In genomic region chr4:124699791-124700190, GRCm38 (mm10) we compare ENCODE assay signal across 8 mouse cellular contexts. TPM values are rescaled to one million over a fixed set of nuclear protein-coding genes. Genes with fewer than 3 reads are reported as not detected.
DNase-seq lines count a peak whose midpoint lies in the region; ATAC-seq and TF ChIP-seq lines count a peak whose summit lies in the region.

No protein-coding gene starts in this region.

- H3K9me3 ChIP-seq in limb, embryonic 12.5 days, result no peaks in the 10 kb centered on the region
- H3K9me3 ChIP-seq in stomach, embryonic 14.5 days (ENCODE audit: control insufficient read depth, low read depth, low read length), result no peaks in the 10 kb centered on the region

- TF ChIP-seq CTCF in testis, adult 2 months (IDR thresholded peaks at IDR 0.05; ENCODE audit: control insufficient read depth, insufficient read depth, insufficient replicate concordance, low read depth, low read length), result no peak

- peaks cover 20% of the 10 kb centered on the region for H3K4me1 ChIP-seq in testis, adult 2 months (ENCODE audit: control insufficient read depth, insufficient read depth, low read length)
- peaks cover 56% of the 10 kb centered on the region for H3K4me1 ChIP-seq in limb, embryonic 12.5 days (replicated peaks)
- H3K4me1 ChIP-seq in stomach, embryonic 14.5 days (ENCODE audit: control insufficient read depth, insufficient read depth, low read length), result peaks cover 30% of the 10 kb centered on the region

- DNase-seq in testis, postnatal 14 days (ENCODE audit: low spot score), result no peak
- DNase-seq in gastrocnemius, adult 8-10 months (ENCODE audit: low spot score in 2 of 2), result peak; percentile 59 to 73
- DNase-seq in spleen, adult 12 weeks (ENCODE audit: low spot score), result no peak
- DNase-seq in testis, postnatal 10 days (ENCODE audit: low spot score), result no peak
- no peak for DNase-seq in frontal cortex, adult 2 months (ENCODE audit: extremely low spot score in 1 of 2, low spot score in 1 of 2)

- H3K9ac ChIP-seq in limb, embryonic 12.5 days (replicated peaks), result peak overlapping the region; percentile 95; the same call in 1 of the 2 replicates
- peak overlapping the region; percentile 85; the same call in 1 of the 2 replicates for H3K9ac ChIP-seq in stomach, embryonic 14.5 days (replicated peaks; ENCODE audit: low read depth, low read length)

- H3K4me3 ChIP-seq in testis, adult 2 months (ENCODE audit: control insufficient read depth, low read depth, low read length), result peak overlapping the region; percentile 69
- peak overlapping the region; percentile 97 for H3K4me3 ChIP-seq in limb, embryonic 12.5 days (replicated peaks)
- H3K4me3 ChIP-seq in stomach, embryonic 14.5 days (ENCODE audit: low read depth, low read length), result peak overlapping the region; percentile 84

- no peak for ATAC-seq in limb, embryonic 12.5 days (ENCODE audit: insufficient number of reproducible peaks, insufficient read depth, low FRiP score, low TSS enrichment, low read depth)
- no peak for ATAC-seq in stomach, embryonic 14.5 days (ENCODE audit: insufficient number of reproducible peaks, insufficient read depth, low FRiP score, low read depth)

- peak overlapping the region; percentile 84 for H3K4me2 ChIP-seq in limb, embryonic 12.5 days
- H3K4me2 ChIP-seq in stomach, embryonic 14.5 days (replicated peaks; ENCODE audit: low read depth, low read length), result peak overlapping the region; percentile 74

- WGBS in limb, embryonic 12.5 days, result 3% methylated on average over 6 of the region's 6 CpGs
- WGBS in stomach, embryonic 14.5 days, result 25% methylated on average over 6 of the region's 6 CpGs

- peak overlapping the region; percentile 73 for H3K27ac ChIP-seq in testis, adult 2 months (ENCODE audit: control insufficient read depth, insufficient read depth, low read depth, low read length)
- peak overlapping the region; percentile 97 for H3K27ac ChIP-seq in limb, embryonic 12.5 days
- H3K27ac ChIP-seq in stomach, embryonic 14.5 days (ENCODE audit: low read length), result peak overlapping the region; percentile 94

- H3K36me3 ChIP-seq in testis, adult 2 months (ENCODE audit: control insufficient read depth, insufficient read depth, low read length), result no peaks in the 10 kb centered on the region
- H3K36me3 ChIP-seq in limb, embryonic 12.5 days, result no peaks in the 10 kb centered on the region
- no peaks in the 10 kb centered on the region for H3K36me3 ChIP-seq in stomach, embryonic 14.5 days (ENCODE audit: control insufficient read depth, insufficient read depth, low read length)

- no peaks in the 10 kb centered on the region for H3K27me3 ChIP-seq in testis, adult 2 months (ENCODE audit: control insufficient read depth, insufficient read depth, low read length)
- peaks cover 5% of the 10 kb centered on the region for H3K27me3 ChIP-seq in limb, embryonic 12.5 days
- H3K27me3 ChIP-seq in stomach, embryonic 14.5 days (ENCODE audit: control insufficient read depth, insufficient read depth, low read length), result no peaks in the 10 kb centered on the region

- TF ChIP-seq POLR2A in testis, adult 2 months (IDR thresholded peaks at IDR 0.05; ENCODE audit: control insufficient read depth, low read depth, low read length), result no peak

RNA-seq across cellular contexts. Expression of gene Fhl3, which starts 0.7 kb away (rescaled TPM):
- polyA plus RNA-seq in testis, adult 2 months (2012; rRNA removed), result 1.2 and 1.6 TPM in 2 replicates
- total RNA-seq in gastrocnemius, adult 8-10 months (2022), result 100 to 1,000 TPM; 240 to 437 (median 328) TPM
- 7.3 and 10.9 TPM in 2 replicates for polyA plus RNA-seq in limb, embryonic 12.5 days (2016; fragmentation: Nextera tagmentation; extraction: Ambion mirVana)
- polyA plus RNA-seq in stomach, embryonic 14.5 days (2014; fragmentation: Nextera tagmentation; extraction: Ambion mirVana), result 19.5 and 20.4 TPM in 2 replicates
- polyA plus RNA-seq in frontal cortex, adult 2 months (2012; rRNA removed), result 2.0 and 2.2 TPM in 2 replicates

RNA-seq across cellular contexts. Expression of gene Utp11, which starts 6.4 kb away (rescaled TPM):
- 4.3 and 4.8 TPM in 2 replicates for polyA plus RNA-seq in testis, adult 2 months (2012; rRNA removed)
- 10 to 100 TPM; 14.0 to 20.8 (median 18.7) TPM for total RNA-seq in gastrocnemius, adult 8-10 months (2022)
- polyA plus RNA-seq in limb, embryonic 12.5 days (2016; fragmentation: Nextera tagmentation; extraction: Ambion mirVana), result 82.6 and 86.4 TPM in 2 replicates
- polyA plus RNA-seq in stomach, embryonic 14.5 days (2014; fragmentation: Nextera tagmentation; extraction: Ambion mirVana), result 73.9 and 74.2 TPM in 2 replicates
- 19.0 and 20.7 TPM in 2 replicates for polyA plus RNA-seq in frontal cortex, adult 2 months (2012; rRNA removed)

RNA-seq across cellular contexts. Expression of gene Sf3a3, which starts 14.8 kb away (rescaled TPM):
- 24.2 and 24.7 TPM in 2 replicates for polyA plus RNA-seq in testis, adult 2 months (2012; rRNA removed)
- 10 to 100 TPM in 2 of 4 experiments, 1 to 10 TPM in 2; 9.5 to 12.8 (median 10.2) TPM for total RNA-seq in gastrocnemius, adult 8-10 months (2022)
- 221 and 223 TPM in 2 replicates for polyA plus RNA-seq in limb, embryonic 12.5 days (2016; fragmentation: Nextera tagmentation; extraction: Ambion mirVana)
- 145 and 150 TPM in 2 replicates for polyA plus RNA-seq in stomach, embryonic 14.5 days (2014; fragmentation: Nextera tagmentation; extraction: Ambion mirVana)
- polyA plus RNA-seq in frontal cortex, adult 2 months (2012; rRNA removed), result 35.5 and 40.4 TPM in 2 replicates

RNA-seq across cellular contexts. Expression of gene Inpp5b, which starts 41.9 kb away (rescaled TPM):
- 19.3 and 26.9 TPM in 2 replicates for polyA plus RNA-seq in testis, adult 2 months (2012; rRNA removed)
- total RNA-seq in gastrocnemius, adult 8-10 months (2022), result 10 to 100 TPM in 1 of 4 experiments, 1 to 10 TPM in 3; 6.0 to 10.8 (median 6.3) TPM
- polyA plus RNA-seq in limb, embryonic 12.5 days (2016; fragmentation: Nextera tagmentation; extraction: Ambion mirVana), result 23.8 and 25.0 TPM in 2 replicates
- polyA plus RNA-seq in stomach, embryonic 14.5 days (2014; fragmentation: Nextera tagmentation; extraction: Ambion mirVana), result 27.4 and 31.1 TPM in 2 replicates
- polyA plus RNA-seq in frontal cortex, adult 2 months (2012; rRNA removed), result 58.0 and 71.4 TPM in 2 replicates

RNA-seq across cellular contexts. Expression of gene Pou3f1, which starts 43.2 kb away (rescaled TPM):
- 0.22 and 0.32 TPM in 2 replicates for polyA plus RNA-seq in testis, adult 2 months (2012; rRNA removed)
- under 1 TPM; 0.19 to 0.34 (median 0.28) TPM for total RNA-seq in gastrocnemius, adult 8-10 months (2022)
- polyA plus RNA-seq in limb, embryonic 12.5 days (2016; fragmentation: Nextera tagmentation; extraction: Ambion mirVana), result 1.0 and 1.2 TPM in 2 replicates
- polyA plus RNA-seq in stomach, embryonic 14.5 days (2014; fragmentation: Nextera tagmentation; extraction: Ambion mirVana), result 0.10 and 0.42 TPM in 2 replicates
- polyA plus RNA-seq in frontal cortex, adult 2 months (2012; rRNA removed), result 6.9 and 11.6 TPM in 2 replicates

Comparison
In these comparisons a context has a peak if more than half of its experiments do, and no peak if none do; other contexts are left out.
1. DNase-seq: peak in gastrocnemius, adult 8-10 months (2 of 2); none in testis, postnatal 14 days (single experiment), spleen, adult 12 weeks (single experiment), testis, postnatal 10 days (single experiment) and frontal cortex, adult 2 months (0 of 2).
2. Peak in every context shown above with its lines, with median percentiles within 50 percentile points of each other: H3K27ac ChIP-seq and H3K4me3 ChIP-seq.